Mouse (Mus musculus): Measurements from ENCODE around the gene Zfp62. TPM values are rescaled to one million over a fixed set of nuclear protein-coding genes. Genes with fewer than 3 reads are reported as not detected.

Gene Zfp62
- polyA plus RNA-seq, 1 experiment from 2014 or later: 62.5 TPM

- DNase-seq (ENCODE audit: low spot score) (no peak), ATAC-seq (ENCODE audit: insufficient read depth, low FRiP score, low TSS enrichment) (no peak)
- no peak overlapping the region for H3K27ac ChIP-seq (ENCODE audit: low read depth, low read length)
- no peak overlapping the region for H3K4me3 ChIP-seq (ENCODE audit: low read depth, low read length)
- peaks cover 7% of the 10 kb centered on the region for H3K36me3 ChIP-seq (ENCODE audit: control insufficient read depth, insufficient read depth, low read length)
- no peaks in the 10 kb centered on the region for H3K9me3 ChIP-seq (ENCODE audit: control insufficient read depth, low read length)
- no peaks in the 10 kb centered on the region for H3K4me1 ChIP-seq (ENCODE audit: control insufficient read depth, insufficient read depth, low read length)
- no peak overlapping the region for H3K4me2 ChIP-seq (ENCODE audit: low read depth)
- H3K9ac ChIP-seq (ENCODE audit: low read length): no peak overlapping the region
- H3K27me3 ChIP-seq (ENCODE audit: control insufficient read depth, insufficient read depth, low read length): no peaks in the 10 kb centered on the region
- 95% methylated on average over 20 of the region's 21 CpGs for WGBS
These were observed 57.7 kb downstream of the Zfp62 start for GRCm38 (mm10) chr11:49260598-49261312.

GRCm38 (mm10) chr11:49261313-49261855 lies 58.3 kb downstream of the Zfp62 start:
- Histone ChIP-seq H3K4me1 (ENCODE audit: control insufficient read depth, insufficient read depth, low read length) (no peaks in the 10 kb centered on the region), H3K9ac (ENCODE audit: low read length) (no peak overlapping the region), H3K36me3 (ENCODE audit: control insufficient read depth, insufficient read depth, low read length) (peaks cover 7% of the 10 kb centered on the region), H3K9me3 (ENCODE audit: control insufficient read depth, low read length) (no peaks in the 10 kb centered on the region), H3K27ac (ENCODE audit: low read depth, low read length) (no peak overlapping the region), H3K4me3 (ENCODE audit: low read depth, low read length) (no peak overlapping the region), H3K27me3 (ENCODE audit: control insufficient read depth, insufficient read depth, low read length) (no peaks in the 10 kb centered on the region), H3K4me2 (ENCODE audit: low read depth) (no peak overlapping the region)
- WGBS: 94% methylated on average over 14 of the region's 14 CpGs
- no peak for DNase-seq (ENCODE audit: low spot score)
- ATAC-seq (ENCODE audit: insufficient read depth, low FRiP score, low TSS enrichment): no peak

- no peak for ATAC-seq (ENCODE audit: insufficient read depth, low FRiP score, low TSS enrichment)
- 91% methylated on average over 5 of the region's 5 CpGs for WGBS
These were observed 59.2 kb downstream of the Zfp62 start for GRCm38 (mm10) chr11:49262286-49262685.

GRCm38 (mm10) chr11:49263149-49263548 lies 60.1 kb downstream of the Zfp62 start:
- no peak overlapping the region for H3K4me3 ChIP-seq (ENCODE audit: low read depth, low read length)
- H3K9ac ChIP-seq (ENCODE audit: low read length): no peak overlapping the region

More at GRCm38 (mm10) chr11:49262286-49262685, 59.2 kb downstream of the Zfp62 start:
- Histone ChIP-seq H3K27me3 (ENCODE audit: control insufficient read depth, insufficient read depth, low read length) (no peaks in the 10 kb centered on the region), H3K4me3 (ENCODE audit: low read depth, low read length) (no peak overlapping the region), H3K9ac (ENCODE audit: low read length) (no peak overlapping the region), H3K4me1 (ENCODE audit: control insufficient read depth, insufficient read depth, low read length) (no peaks in the 10 kb centered on the region), H3K4me2 (ENCODE audit: low read depth) (no peak overlapping the region), H3K27ac (ENCODE audit: low read depth, low read length) (no peak overlapping the region), H3K9me3 (ENCODE audit: control insufficient read depth, low read length) (no peaks in the 10 kb centered on the region), H3K36me3 (ENCODE audit: control insufficient read depth, insufficient read depth, low read length) (peaks cover 7% of the 10 kb centered on the region)
- no peak for DNase-seq (ENCODE audit: low spot score)

GRCm38 (mm10) chr11:49264081-49264480 lies 61.0 kb downstream of the Zfp62 start:
- no peak for DNase-seq (ENCODE audit: low spot score)
- H3K4me1 ChIP-seq (ENCODE audit: control insufficient read depth, insufficient read depth, low read length): no peaks in the 10 kb centered on the region
- H3K9me3 ChIP-seq (ENCODE audit: control insufficient read depth, low read length): no peaks in the 10 kb centered on the region
- H3K27me3 ChIP-seq (ENCODE audit: control insufficient read depth, insufficient read depth, low read length): no peaks in the 10 kb centered on the region
- H3K27ac ChIP-seq (ENCODE audit: low read depth, low read length): no peak overlapping the region
- H3K4me3 ChIP-seq (ENCODE audit: low read depth, low read length): no peak overlapping the region
- WGBS: 84% methylated on average over 7 of the region's 7 CpGs
- no peak for ATAC-seq (ENCODE audit: insufficient read depth, low FRiP score, low TSS enrichment)
- H3K4me2 ChIP-seq (ENCODE audit: low read depth): no peak overlapping the region
- peaks cover 7% of the 10 kb centered on the region for H3K36me3 ChIP-seq (ENCODE audit: control insufficient read depth, insufficient read depth, low read length)
- H3K9ac ChIP-seq (ENCODE audit: low read length): no peak overlapping the region

More at GRCm38 (mm10) chr11:49263149-49263548, 60.1 kb downstream of the Zfp62 start:
- no peaks in the 10 kb centered on the region for H3K4me1 ChIP-seq (ENCODE audit: control insufficient read depth, insufficient read depth, low read length)
- DNase-seq (ENCODE audit: low spot score) (no peak), ATAC-seq (ENCODE audit: insufficient read depth, low FRiP score, low TSS enrichment) (no peak)
- peaks cover 7% of the 10 kb centered on the region for H3K36me3 ChIP-seq (ENCODE audit: control insufficient read depth, insufficient read depth, low read length)
- no peaks in the 10 kb centered on the region for H3K9me3 ChIP-seq (ENCODE audit: control insufficient read depth, low read length)
- no peaks in the 10 kb centered on the region for H3K27me3 ChIP-seq (ENCODE audit: control insufficient read depth, insufficient read depth, low read length)
- H3K27ac ChIP-seq (ENCODE audit: low read depth, low read length): no peak overlapping the region
- H3K4me2 ChIP-seq (ENCODE audit: low read depth): no peak overlapping the region
- 94% methylated on average over 6 of the region's 6 CpGs for WGBS

GRCm38 (mm10) chr11:49264622-49265021 lies 61.5 kb downstream of the Zfp62 start:
- DNase-seq (ENCODE audit: low spot score) (no peak), ATAC-seq (ENCODE audit: insufficient read depth, low FRiP score, low TSS enrichment) (no peak)
- Histone ChIP-seq H3K9ac (ENCODE audit: low read length) (no peak overlapping the region), H3K36me3 (ENCODE audit: control insufficient read depth, insufficient read depth, low read length) (peaks cover 7% of the 10 kb centered on the region), H3K9me3 (ENCODE audit: control insufficient read depth, low read length) (no peaks in the 10 kb centered on the region), H3K27ac (ENCODE audit: low read depth, low read length) (no peak overlapping the region), H3K4me1 (ENCODE audit: control insufficient read depth, insufficient read depth, low read length) (no peaks in the 10 kb centered on the region), H3K27me3 (ENCODE audit: control insufficient read depth, insufficient read depth, low read length) (no peaks in the 10 kb centered on the region), H3K4me3 (ENCODE audit: low read depth, low read length) (no peak overlapping the region), H3K4me2 (ENCODE audit: low read depth) (no peak overlapping the region)
- WGBS: 79% methylated on average over 11 of the region's 11 CpGs

GRCm38 (mm10) chr11:49265101-49265500 lies 62.0 kb downstream of the Zfp62 start:
- ATAC-seq (ENCODE audit: insufficient read depth, low FRiP score, low TSS enrichment) (no peak), DNase-seq (ENCODE audit: low spot score) (no peak)
- Histone ChIP-seq H3K4me2 (ENCODE audit: low read depth) (no peak overlapping the region), H3K4me1 (ENCODE audit: control insufficient read depth, insufficient read depth, low read length) (no peaks in the 10 kb centered on the region), H3K27me3 (ENCODE audit: control insufficient read depth, insufficient read depth, low read length) (no peaks in the 10 kb centered on the region), H3K36me3 (ENCODE audit: control insufficient read depth, insufficient read depth, low read length) (peaks cover 7% of the 10 kb centered on the region), H3K9me3 (ENCODE audit: control insufficient read depth, low read length) (no peaks in the 10 kb centered on the region), H3K9ac (ENCODE audit: low read length) (no peak overlapping the region), H3K27ac (ENCODE audit: low read depth, low read length) (no peak overlapping the region), H3K4me3 (ENCODE audit: low read depth, low read length) (no peak overlapping the region)
- WGBS: 80% methylated on average over 8 of the region's 8 CpGs

- Histone ChIP-seq H3K9me3 (ENCODE audit: control insufficient read depth, low read length) (no peaks in the 10 kb centered on the region), H3K9ac (ENCODE audit: low read length) (no peak overlapping the region), H3K27me3 (ENCODE audit: control insufficient read depth, insufficient read depth, low read length) (no peaks in the 10 kb centered on the region), H3K27ac (ENCODE audit: low read depth, low read length) (no peak overlapping the region), H3K36me3 (ENCODE audit: control insufficient read depth, insufficient read depth, low read length) (peaks cover 3% of the 10 kb centered on the region; the same call in 1 of the 2 replicates), H3K4me1 (ENCODE audit: control insufficient read depth, insufficient read depth, low read length) (no peaks in the 10 kb centered on the region), H3K4me2 (ENCODE audit: low read depth) (no peak overlapping the region), H3K4me3 (ENCODE audit: low read depth, low read length) (no peak overlapping the region)
- WGBS: 96% methylated on average over 6 of the region's 6 CpGs
- DNase-seq (ENCODE audit: low spot score) (no peak), ATAC-seq (ENCODE audit: insufficient read depth, low FRiP score, low TSS enrichment) (no peak)
These were observed 63.6 kb downstream of the Zfp62 start for GRCm38 (mm10) chr11:49266671-49267070.

- Histone ChIP-seq H3K27me3 (ENCODE audit: control insufficient read depth, insufficient read depth, low read length) (no peaks in the 10 kb centered on the region), H3K4me2 (ENCODE audit: low read depth) (no peak overlapping the region), H3K9me3 (ENCODE audit: control insufficient read depth, low read length) (no peaks in the 10 kb centered on the region), H3K9ac (ENCODE audit: low read length) (no peak overlapping the region), H3K4me3 (ENCODE audit: low read depth, low read length) (no peak overlapping the region), H3K27ac (ENCODE audit: low read depth, low read length) (no peak overlapping the region), H3K36me3 (ENCODE audit: control insufficient read depth, insufficient read depth, low read length) (no peaks in the 10 kb centered on the region), H3K4me1 (ENCODE audit: control insufficient read depth, insufficient read depth, low read length) (no peaks in the 10 kb centered on the region)
- WGBS: 90% methylated on average over 10 of the region's 10 CpGs
- ATAC-seq (ENCODE audit: insufficient read depth, low FRiP score, low TSS enrichment): no peak
- no peak for DNase-seq (ENCODE audit: low spot score)
These were observed 64.2 kb downstream of the Zfp62 start for GRCm38 (mm10) chr11:49267316-49267715.

All from neural tube, embryonic 11.5 days (tissue).